Mouse (Mus musculus): Measurements from ENCODE around the gene Tcn2. TPM values are rescaled to one million over a fixed set of nuclear protein-coding genes. Genes with fewer than 3 reads are reported as not detected.

The Tcn2 gene
- 15.7 and 28.7 TPM in 2 replicates for polyA plus RNA-seq (2012; rRNA removed)

GRCm38 (mm10) chr11:3931511-3932211, at the start of gene Tcn2:
TSS of gene Tcn2 (minus strand) at chr11:3932159.

GRCm38 (mm10) chr11:3976678-3977077, 44.7 kb upstream of the Tcn2 start, which contains the start of gene 4930556J24Rik:
TSS of gene 4930556J24Rik (minus strand) at chr11:3976778.

GRCm38 (mm10) chr11:3963610-3964415, 31.9 kb upstream of the Tcn2 start, which contains the start of gene Pes1:
TSS of gene Pes1 (plus strand) at chr11:3963975.

GRCm38 (mm10) chr11:3914109-3914840, 17.7 kb downstream of the Tcn2 start, which contains the start of gene Slc35e4:
TSS of gene Slc35e4 (minus strand) at chr11:3914664.

GRCm38 (mm10) chr11:3894406-3895281, 37.3 kb downstream of the Tcn2 start, which contains the start of the genes 4921536K21Rik and Dusp18:
TSS of gene 4921536K21Rik (minus strand) at chr11:3895098.
TSS of gene Dusp18 (plus strand) at chr11:3895240.

Other genes with a start within 250 kb of the Tcn2 start
- gene Osbp2, start 68.3 kb downstream of the Tcn2 start, polyA plus RNA-seq (2012; rRNA removed): 2.0 and 3.8 TPM in 2 replicates
- 0.95 and 1.1 TPM in 2 replicates for gene 4921536K21Rik, start 37.1 kb downstream of the Tcn2 start, polyA plus RNA-seq (2012; rRNA removed)
- gene Dusp18, start 36.9 kb downstream of the Tcn2 start, polyA plus RNA-seq (2012; rRNA removed): 7.7 and 11.4 TPM in 2 replicates
- gene Slc35e4, start 17.5 kb downstream of the Tcn2 start, polyA plus RNA-seq (2012; rRNA removed): 3.5 and 3.8 TPM in 2 replicates
- gene Pes1, start 31.8 kb upstream of the Tcn2 start, polyA plus RNA-seq (2012; rRNA removed): 74.4 and 90.3 TPM in 2 replicates
- gene 4930556J24Rik, start 44.6 kb upstream of the Tcn2 start, polyA plus RNA-seq (2012; rRNA removed): not detected in 2 replicates
- 0.41 and 1.8 TPM in 2 replicates for gene Gal3st1, start 51.5 kb upstream of the Tcn2 start, polyA plus RNA-seq (2012; rRNA removed)
- gene Sec14l4, start 99.3 kb upstream of the Tcn2 start, polyA plus RNA-seq (2012; rRNA removed): 0.06 and 0.17 TPM in 2 replicates
- gene Sec14l3, start 132.7 kb upstream of the Tcn2 start, polyA plus RNA-seq (2012; rRNA removed): 0.18 TPM in 1 of 2 replicates, not detected in the other
- gene Mtfp1, start 163.3 kb upstream of the Tcn2 start, polyA plus RNA-seq (2012; rRNA removed): 5.8 and 6.3 TPM in 2 replicates
- 3.9 and 4.1 TPM in 2 replicates for gene Sec14l2, start 191.3 kb upstream of the Tcn2 start, polyA plus RNA-seq (2012; rRNA removed)
- gene Rnf215, start 203.0 kb upstream of the Tcn2 start, polyA plus RNA-seq (2012; rRNA removed): 42.2 and 68.5 TPM in 2 replicates
- gene Ccdc157, start 228.1 kb upstream of the Tcn2 start, polyA plus RNA-seq (2012; rRNA removed): 12.3 and 14.2 TPM in 2 replicates
- gene Sf3a1, start 228.2 kb upstream of the Tcn2 start, polyA plus RNA-seq (2012; rRNA removed): 86.3 and 86.6 TPM in 2 replicates